Mouse (Mus musculus) lung, postnatal 0 days (tissue): ENCODE measurements around the gene Tapt1.

Experiments used
- CTCF ChIP-seq: IDR thresholded peaks from 2 replicates; pipeline ENCODE4 v1.5.1; 2016; ENCODE audit warnings: antibody characterized with exemption, mild to moderate bottlenecking
- EP300 ChIP-seq: IDR thresholded peaks from 2 replicates; pipeline ENCODE4 v1.6.1; 2016; ENCODE audit warnings: antibody characterized with exemption, mild to moderate bottlenecking, control low read depth

DNA sequence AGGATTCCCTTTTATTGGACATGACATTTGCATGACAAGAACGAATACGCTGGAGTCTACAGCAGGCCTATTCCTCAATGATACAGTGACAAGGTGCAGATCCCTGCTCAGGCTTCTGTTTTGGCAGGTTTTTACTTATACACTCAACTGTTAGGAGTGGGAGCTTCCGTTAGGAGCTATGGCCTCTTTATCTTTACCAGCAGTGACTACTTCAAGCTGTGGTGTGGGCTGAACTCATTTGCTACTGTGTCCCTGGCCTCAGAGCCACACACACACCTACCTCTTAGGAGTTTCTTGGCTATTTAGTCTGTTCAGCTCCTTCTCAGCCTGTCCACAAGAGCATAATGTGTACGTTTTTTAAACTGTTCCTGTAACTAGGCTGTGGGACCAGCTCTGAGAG is 30.3 kb downstream of the Tapt1 start:
- TF ChIP-seq EP300 (no peak), CTCF (no peak)
